ENCODE assay signal across 12 mouse cellular contexts in genomic region chrY:90732101-90732542, GRCm38 (mm10). TPM values are rescaled to one million over a fixed set of nuclear protein-coding genes. Genes with fewer than 3 reads are reported as not detected.
DNase-seq lines count a peak whose midpoint lies in the region; ATAC-seq and TF ChIP-seq lines count a peak whose summit lies in the region.
"Not testable (repeated sequence)": the region's sequence is repeated elsewhere in the genome, so short reads cannot be mapped to it uniquely, and the experiment has no call there.
"Had no signal": no experiment of that assay in that cellular context is flagged by ENCODE, and none has a peak within 500 bp of the region (broad histone marks: within the 10 kb centered on the region; RNA-seq: fewer than 3 reads in every experiment).

No protein-coding gene starts in this region.

- not testable (repeated sequence) for TF ChIP-seq POLR2A in MEL (IDR thresholded peaks at IDR 0.05; ENCODE audit: control insufficient read depth in 1 of 2, insufficient read depth in 1 of 2, low read depth in 1 of 2, low read length in 2 of 2, poor library complexity in 1 of 2)

- not testable (repeated sequence) for H3K9ac ChIP-seq in MEL (ENCODE audit: control insufficient read depth, low read depth, low read length, poor library complexity, severe bottlenecking); kidney, embryonic 14.5 days (ENCODE audit: low read depth, low read length); liver, embryonic 11.5 days (ENCODE audit: low read depth, low read length)

- H3K9me3 ChIP-seq in MEL (replicated peaks; ENCODE audit: insufficient read depth, low read length); heart, embryonic 10.5 days; kidney, embryonic 14.5 days (ENCODE audit: control insufficient read depth, low read length); liver, embryonic 11.5 days (ENCODE audit: control insufficient read depth, low read length): not testable (repeated sequence)

- not testable (repeated sequence) for TF ChIP-seq EP300 in MEL (IDR thresholded peaks at IDR 0.05; ENCODE audit: low read depth in 1 of 2, low read length in 2 of 2)

- H3K79me2 ChIP-seq in MEL (ENCODE audit: control insufficient read depth, insufficient read depth, low read length, poor library complexity) = not testable (repeated sequence)

- not testable (repeated sequence) for H3K27ac ChIP-seq in MEL (ENCODE audit: control insufficient read depth, low read depth, low read length); heart, embryonic 10.5 days; kidney, embryonic 14.5 days (ENCODE audit: low read depth, low read length); liver, embryonic 11.5 days (ENCODE audit: low read depth, low read length)

- WGBS in heart, embryonic 10.5 days = 58% methylated on average over 10 of the region's 10 CpGs
- WGBS in kidney, embryonic 14.5 days = 51% methylated on average over 10 of the region's 10 CpGs
- 56% methylated on average over 10 of the region's 10 CpGs for WGBS in liver, embryonic 11.5 days

- TF ChIP-seq CTCF in MEL (IDR thresholded peaks at IDR 0.05 in 2 of 3, conservative IDR thresholded peaks at IDR 0.05 in 1 of 3; ENCODE audit: control insufficient read depth in 1 of 3, insufficient read depth in 1 of 3, low read depth in 2 of 3, low read length in 3 of 3, poor library complexity in 1 of 3, severe bottlenecking in 1 of 3) = not testable (repeated sequence)

- H3K4me1 ChIP-seq in MEL (ENCODE audit: control insufficient read depth in 1 of 2, insufficient read depth in 2 of 2, low read length in 2 of 2); heart, embryonic 10.5 days; kidney, embryonic 14.5 days (ENCODE audit: control insufficient read depth, insufficient read depth, low read length); liver, embryonic 11.5 days (replicated peaks; ENCODE audit: control insufficient read depth, insufficient read depth, low read length): not testable (repeated sequence)

- not testable (repeated sequence) for H3K36me3 ChIP-seq in MEL (ENCODE audit: control insufficient read depth in 1 of 2, insufficient read depth in 2 of 2, low read length in 2 of 2); heart, embryonic 10.5 days; kidney, embryonic 14.5 days (ENCODE audit: control insufficient read depth, insufficient read depth, low read length); liver, embryonic 11.5 days (ENCODE audit: control insufficient read depth, insufficient read depth, low read length)

- ATAC-seq in erythroblast, adult 5-6 weeks (replicated peaks; ENCODE audit: low FRiP score, poor library complexity, severe bottlenecking) = peak; percentile 60
- peak; percentile 73; the same call in 1 of the 2 replicates for ATAC-seq in kidney, embryonic 14.5 days (ENCODE audit: low FRiP score, low TSS enrichment)
- peak; percentile 50 for ATAC-seq in liver, embryonic 11.5 days (replicated peaks; ENCODE audit: low FRiP score)

- peak; percentile 94 for DNase-seq in MEL (ENCODE audit: low read depth, low spot score)
- DNase-seq in cerebellum, adult 11-12 months = peak; percentile 48
- peak; percentile 75 for DNase-seq in heart, embryonic 10.5 days (ENCODE audit: low spot score)
- DNase-seq in liver, embryonic 11.5 days (ENCODE audit: low spot score) = peak; percentile 61
- DNase-seq in neural tube, embryonic 10.5 days (ENCODE audit: extremely low spot score, low spot score) = peak; percentile 70
- peak; percentile 7 for DNase-seq in urinary bladder, postnatal 25 days (ENCODE audit: low spot score)

- H3K4me2 ChIP-seq in kidney, embryonic 14.5 days (replicated peaks; ENCODE audit: low read depth, low read length); liver, embryonic 11.5 days: not testable (repeated sequence)

- H3K27me3 ChIP-seq in MEL (ENCODE audit: control insufficient read depth in 1 of 2, insufficient read depth in 2 of 2, low read length in 2 of 2); heart, embryonic 10.5 days (ENCODE audit: insufficient read depth, poor library complexity, severe bottlenecking); kidney, embryonic 14.5 days (ENCODE audit: control insufficient read depth, insufficient read depth, low read length); liver, embryonic 11.5 days (replicated peaks; ENCODE audit: control insufficient read depth, insufficient read depth, low read length): not testable (repeated sequence)

- H3K4me3 ChIP-seq in MEL (ENCODE audit: control insufficient read depth in 1 of 2, insufficient read depth in 1 of 2, low read depth in 2 of 2, low read length in 2 of 2); heart, embryonic 10.5 days; kidney, embryonic 14.5 days (ENCODE audit: low read length); liver, embryonic 11.5 days (ENCODE audit: low read depth, low read length): not testable (repeated sequence)

- not testable (repeated sequence) for TF ChIP-seq RAD21 in MEL (IDR thresholded peaks at IDR 0.05; ENCODE audit: low read depth, low read length)

RNA-seq across cellular contexts. Expression of gene Gm21860, which starts 22.5 kb away (rescaled TPM):
- total RNA-seq in MEL (2012; rRNA removed) = not detected in 2 replicates
- polyA plus RNA-seq in MEL (2012; ENCODE audit: insufficient read depth in 1 of 2, insufficient read length in 2 of 2, low read depth in 1 of 2, low replicate concordance in 2 of 2, missing spikeins in 1 of 2) = not detected
- total RNA-seq in erythroblast, adult 5-6 weeks (2015; ENCODE audit: low replicate concordance) = not detected in 2 replicates
- not detected in 2 replicates for total RNA-seq in erythroblast, adult 5-6 weeks (2017; ENCODE audit: low replicate concordance)
- not detected in 2 replicates for polyA plus RNA-seq in heart, embryonic 10.5 days (2016; fragmentation: Nextera tagmentation; extraction: Ambion mirVana)
- polyA plus RNA-seq in kidney, embryonic 14.5 days (2014; fragmentation: Nextera tagmentation; extraction: Ambion mirVana) = not detected in 2 replicates
- polyA plus RNA-seq in liver, embryonic 11.5 days (2014; fragmentation: Nextera tagmentation; extraction: Ambion mirVana) = not detected in 2 replicates
- total RNA-seq: adrenal gland, postnatal 10 days; heart, postnatal 25 days; left cerebral cortex, adult 2 months had no signal
- polyA plus RNA-seq: frontal cortex, adult 2 months had no signal

RNA-seq across cellular contexts. Expression of gene Gm47283, which starts 52.4 kb away (rescaled TPM):
- not detected in 2 replicates for total RNA-seq in MEL (2012; rRNA removed)
- not detected for polyA plus RNA-seq in MEL (2012; ENCODE audit: insufficient read depth in 1 of 2, insufficient read length in 2 of 2, low read depth in 1 of 2, low replicate concordance in 2 of 2, missing spikeins in 1 of 2)
- total RNA-seq in erythroblast, adult 5-6 weeks (2015; ENCODE audit: low replicate concordance) = not detected in 2 replicates
- total RNA-seq in erythroblast, adult 5-6 weeks (2017; ENCODE audit: low replicate concordance) = not detected in 2 replicates
- polyA plus RNA-seq in heart, embryonic 10.5 days (2016; fragmentation: Nextera tagmentation; extraction: Ambion mirVana) = not detected in 2 replicates
- polyA plus RNA-seq in kidney, embryonic 14.5 days (2014; fragmentation: Nextera tagmentation; extraction: Ambion mirVana) = not detected in 2 replicates
- not detected in 2 replicates for polyA plus RNA-seq in liver, embryonic 11.5 days (2014; fragmentation: Nextera tagmentation; extraction: Ambion mirVana)
- total RNA-seq: adrenal gland, postnatal 10 days; heart, postnatal 25 days; left cerebral cortex, adult 2 months had no signal
- polyA plus RNA-seq: frontal cortex, adult 2 months had no signal

Comparison
In these comparisons a context has a peak if more than half of its experiments do, and no peak if none do; other contexts are left out.
1. DNase-seq: peak in every context shown above with its lines; median percentile 94 in MEL; 75 in heart, embryonic 10.5 days; 70 in neural tube, embryonic 10.5 days; 61 in liver, embryonic 11.5 days; 48 in cerebellum, adult 11-12 months; 7 in urinary bladder, postnatal 25 days.